Mouse (Mus musculus) kidney, postnatal 10 days (tissue): Measurements from ENCODE around the gene Myl7.
"Not testable (repeated sequence)": the region's sequence is repeated elsewhere in the genome, so short reads cannot be mapped to it uniquely, and the experiment has no call there.

ENCODE experiments used
- DNase-seq: peaks from one replicate; pipeline ENCODE4 v3.0.0; 2021; ENCODE audit warnings: mixed read lengths

The Myl7 gene

DNA sequence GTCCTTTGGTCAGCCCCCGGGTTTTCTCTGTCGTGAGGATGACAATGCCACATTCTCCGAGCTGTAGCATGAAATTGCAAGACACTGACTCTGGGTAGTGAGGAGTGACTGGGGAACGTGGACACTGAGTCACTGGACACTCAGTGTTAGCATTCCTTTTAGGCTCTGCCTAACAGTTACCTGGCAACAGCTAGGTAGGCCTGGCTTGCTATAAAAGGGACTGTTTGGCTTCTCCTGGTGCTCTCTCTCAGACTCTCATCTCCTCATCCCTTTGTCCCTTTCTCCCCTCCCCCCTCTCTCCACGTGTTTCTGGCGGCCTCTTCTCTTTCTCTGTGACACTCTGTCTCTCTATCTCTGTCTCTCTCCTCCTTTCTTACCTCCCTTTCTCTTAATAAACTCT lies 3.8 kb upstream of the Myl7 start:
- no peak for DNase-seq

DNA sequence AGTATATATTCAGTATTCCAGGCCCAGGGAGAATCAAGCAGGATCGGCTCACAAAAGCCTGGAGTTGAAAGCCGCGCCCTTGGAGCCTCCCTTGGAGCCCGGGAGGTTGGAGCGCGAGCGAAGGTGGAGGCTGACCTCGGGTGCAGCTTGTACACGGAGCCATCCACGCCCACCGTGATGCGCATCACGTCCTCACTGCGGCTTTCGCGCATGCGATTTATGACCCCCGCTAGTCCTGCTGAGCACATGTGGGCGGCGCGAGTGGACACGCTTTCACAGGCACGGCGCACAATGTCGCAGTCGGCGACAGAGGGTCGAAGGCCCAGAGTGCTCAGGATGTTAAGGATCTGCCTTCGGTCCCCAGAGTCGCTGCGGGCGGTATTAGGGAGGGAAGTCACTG lies 3.4 kb upstream of the Myl7 start:
- peak; percentile 72 for DNase-seq

DNA sequence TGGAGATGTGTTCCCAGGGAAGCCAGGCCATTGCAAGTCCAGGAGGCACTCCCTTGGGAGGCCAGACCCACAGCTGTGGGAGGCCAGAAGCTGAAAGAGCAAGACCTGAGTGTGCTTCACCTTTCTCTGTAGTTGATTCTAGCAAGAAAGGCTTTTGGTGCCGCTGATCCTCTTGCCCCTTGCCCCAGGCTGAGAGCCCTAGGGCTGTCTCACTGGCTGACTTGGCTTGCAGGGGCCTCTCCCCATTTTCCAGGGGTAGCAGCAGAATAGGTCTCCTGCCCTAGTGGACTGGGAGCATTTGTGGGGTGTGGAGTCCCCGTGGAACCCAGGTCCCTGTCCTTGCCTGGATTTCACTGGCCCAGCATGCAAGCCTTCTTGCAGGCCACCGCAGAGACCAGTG lies 2.7 kb upstream of the Myl7 start:
- DNase-seq = no peak

DNA sequence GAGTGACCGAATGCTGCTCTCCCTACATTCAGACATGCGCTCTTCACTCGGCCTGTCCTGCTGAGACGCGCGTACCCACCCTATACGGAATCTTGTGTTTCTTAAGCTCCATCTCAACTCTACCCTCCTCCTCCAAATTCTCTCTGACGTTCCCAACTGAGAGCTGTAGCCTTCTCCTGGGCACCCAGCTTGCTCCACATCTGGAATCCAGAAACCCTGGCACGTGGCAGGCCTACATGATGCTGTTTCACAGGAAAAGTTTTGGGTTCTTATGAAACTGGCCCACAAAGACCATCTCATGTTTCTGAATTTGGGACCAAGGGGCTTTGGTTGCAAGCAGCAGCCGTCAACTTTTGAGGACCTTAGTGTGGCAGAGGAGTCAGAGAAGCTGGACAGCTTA lies 704 bp upstream of the Myl7 start:
- DNase-seq = no peak

DNA sequence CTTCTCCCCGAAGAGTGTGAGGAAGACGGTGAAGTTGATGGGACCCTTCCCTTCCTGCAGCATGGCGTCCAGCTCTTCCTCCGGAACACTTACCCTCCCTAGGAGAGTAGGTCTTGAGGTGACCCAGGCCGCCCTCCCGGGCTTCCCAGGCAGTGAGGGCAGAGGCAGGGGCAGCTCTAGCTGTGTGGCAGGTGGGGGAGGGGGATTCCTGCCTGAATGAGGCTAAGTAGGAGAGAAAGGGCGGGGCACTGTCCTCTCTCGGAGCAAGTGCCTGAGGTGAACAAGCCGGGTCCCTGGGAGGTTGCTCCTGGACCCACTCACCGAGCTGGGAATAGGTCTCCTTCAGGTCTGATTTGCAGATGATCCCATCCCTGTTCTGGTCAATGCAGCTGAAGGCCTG lies 743 bp downstream of the Myl7 start:
- DNase-seq = peak; percentile 29

DNA sequence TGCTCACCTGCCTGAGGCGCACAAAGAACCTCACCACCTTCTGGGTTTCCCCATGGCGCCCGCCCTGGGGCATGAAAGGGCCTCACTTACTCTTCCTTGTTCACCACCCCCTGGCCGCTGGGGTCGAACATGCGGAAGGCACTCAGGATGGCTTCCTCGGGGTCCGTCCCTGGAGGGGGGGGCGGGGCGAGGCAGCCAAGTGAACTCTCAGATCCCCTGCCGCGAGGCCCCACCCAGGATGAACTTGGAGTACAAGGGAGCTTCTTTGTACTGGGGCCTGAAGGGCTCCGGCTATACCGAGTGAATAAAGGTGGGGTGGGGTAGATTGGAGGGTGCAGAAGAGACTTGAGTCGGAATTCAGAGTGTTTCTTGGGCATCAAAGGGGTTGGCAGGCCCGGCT lies 1.4 kb downstream of the Myl7 start:
- peak; percentile 38 for DNase-seq

DNA sequence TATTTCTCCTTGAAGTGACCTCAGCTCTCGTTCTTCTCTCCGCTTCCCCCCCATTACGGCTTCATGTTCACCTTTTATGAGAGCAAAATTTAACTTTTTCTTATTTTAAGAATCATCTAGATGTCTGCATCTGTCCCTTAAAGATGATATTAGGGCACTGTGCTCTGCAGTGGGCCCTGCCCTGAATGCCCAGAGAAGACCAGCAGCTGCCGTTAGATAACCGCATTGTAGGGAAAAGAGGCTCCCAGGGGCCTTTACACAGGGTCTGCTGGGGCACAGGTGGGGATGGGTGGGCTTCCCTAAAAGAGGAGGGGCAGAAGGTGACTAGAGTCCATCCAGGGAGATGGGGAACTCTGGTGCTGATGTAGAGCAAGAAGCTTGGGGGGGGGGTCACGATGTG lies 4.8 kb downstream of the Myl7 start:
- no peak for DNase-seq

DNA sequence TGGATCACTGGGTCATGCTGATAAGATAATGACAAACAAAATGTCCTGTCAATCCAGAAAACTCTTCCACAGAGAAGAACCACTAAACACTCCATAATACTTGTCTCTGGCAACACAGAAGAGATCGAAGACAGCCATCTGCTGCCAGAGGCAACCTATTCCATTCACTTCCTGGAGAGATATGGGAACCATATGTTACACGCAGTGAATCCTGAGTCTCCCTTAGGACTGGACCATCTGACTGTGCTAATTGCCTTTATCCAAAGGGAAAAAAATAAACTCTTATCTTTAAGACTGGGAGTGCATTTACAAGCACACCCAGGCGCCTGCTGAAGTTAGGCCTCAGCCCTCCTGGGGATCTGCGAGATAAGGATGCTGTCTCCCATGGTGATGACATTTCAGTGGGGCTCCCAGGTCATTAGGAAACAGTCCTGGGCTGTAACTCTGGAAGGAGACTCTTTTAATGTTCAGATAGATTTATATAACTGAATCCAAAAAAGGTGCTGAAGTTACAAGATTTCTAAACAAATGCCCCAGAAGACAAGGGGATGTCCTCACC lies 5.7 kb downstream of the Myl7 start:
- DNase-seq = no peak

DNA sequence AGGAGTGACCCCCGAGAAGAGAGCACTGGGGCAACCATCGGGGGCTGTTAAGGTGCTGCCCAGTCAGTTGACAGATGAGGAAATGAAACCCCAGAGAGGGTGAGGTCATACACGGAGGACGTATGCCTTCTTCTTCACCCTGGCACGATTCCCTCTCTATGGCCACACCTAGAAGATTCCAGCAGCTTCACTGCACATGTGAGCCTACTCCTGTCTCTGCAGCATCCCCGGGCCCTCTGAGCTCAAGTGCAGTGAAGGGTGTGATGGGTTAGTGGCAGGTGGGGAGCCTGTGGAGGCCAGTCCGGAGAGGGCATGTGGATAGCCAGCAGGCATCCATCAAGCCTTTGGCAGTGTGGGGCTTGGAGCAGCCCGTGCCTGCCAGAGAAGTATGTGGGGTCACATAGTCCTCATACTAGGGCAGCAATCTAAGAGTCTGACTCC lies 6.4 kb downstream of the Myl7 start:
- DNase-seq = peak; percentile 65

DNA sequence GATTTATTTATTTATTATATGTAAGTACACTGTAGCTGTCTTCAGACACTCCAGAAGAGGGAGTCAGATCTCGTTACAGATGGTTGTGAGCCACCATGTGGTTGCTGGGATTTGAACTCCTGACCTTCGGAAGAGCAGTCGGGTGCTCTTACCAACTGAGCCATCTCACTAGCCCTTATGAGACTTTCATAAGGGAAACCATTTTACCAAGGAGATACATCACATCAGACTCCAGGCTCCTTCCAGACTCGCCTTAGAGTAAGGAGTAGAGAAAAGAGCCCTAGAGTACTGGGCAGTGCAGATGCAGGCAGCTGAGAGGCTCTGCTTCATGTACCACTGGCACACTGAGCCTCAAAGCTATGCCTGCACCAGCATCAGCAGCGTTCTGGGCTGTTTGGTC lies 10.0 kb downstream of the Myl7 start:
- DNase-seq = not testable (repeated sequence)

DNA sequence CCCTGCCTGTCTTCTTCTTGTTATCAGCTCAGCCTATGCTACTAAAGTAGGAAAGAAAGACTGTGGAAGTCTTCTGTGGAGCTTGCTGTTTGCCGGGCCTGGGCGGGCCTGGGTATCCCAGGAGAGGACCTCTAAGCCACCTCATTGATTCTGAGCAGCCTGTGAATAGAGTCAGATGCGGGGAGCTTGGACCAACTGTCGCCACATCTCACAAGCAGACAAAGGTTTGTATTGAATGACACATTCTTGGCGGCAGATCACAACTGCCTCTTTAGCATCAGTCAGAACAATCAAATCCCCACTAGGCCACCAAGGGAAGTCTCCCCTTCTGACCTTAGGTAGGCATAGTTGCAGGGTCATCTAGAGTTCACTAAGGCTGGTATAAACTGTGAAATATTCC lies 11.3 kb downstream of the Myl7 start:
- no peak for DNase-seq

DNA sequence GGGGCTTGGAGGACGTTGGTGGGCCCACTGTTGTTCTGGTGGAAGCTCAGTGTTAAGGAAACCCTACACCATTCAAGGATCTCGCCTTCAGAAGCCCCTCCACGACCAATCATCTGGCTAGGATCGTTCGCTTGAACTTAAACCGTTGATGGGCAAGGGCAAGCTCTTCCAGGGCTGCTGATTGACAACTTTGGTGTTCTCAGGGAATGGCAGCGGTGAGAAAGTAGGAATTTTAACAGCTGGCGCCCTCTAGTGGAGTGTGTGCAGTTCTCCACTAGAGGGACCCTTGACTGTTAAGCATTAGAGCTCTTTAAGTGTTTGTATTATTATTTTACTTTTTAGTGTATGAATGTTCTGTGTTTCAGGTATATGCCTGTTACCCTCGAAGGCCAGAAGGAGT lies 12.4 kb downstream of the Myl7 start:
- DNase-seq = peak; percentile 80

DNA sequence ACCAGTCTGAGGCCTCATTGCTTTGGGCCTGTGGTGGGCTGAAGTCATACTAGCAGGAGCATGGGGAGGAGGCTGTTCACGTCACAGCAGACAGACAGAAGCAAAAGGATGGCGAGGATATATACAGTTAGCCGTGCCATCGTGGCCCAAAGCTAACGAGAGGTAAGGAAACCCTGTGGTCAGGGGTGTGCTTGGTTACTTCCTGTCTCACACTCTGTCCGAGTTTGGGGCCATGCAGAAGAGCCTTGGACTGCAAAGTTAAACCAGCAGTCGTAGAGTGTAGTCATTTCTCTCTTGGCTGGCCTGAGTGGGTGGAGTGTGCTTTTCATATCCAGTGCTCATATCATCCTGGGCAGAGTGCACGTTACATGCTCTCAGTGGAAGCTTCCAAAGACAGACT lies 16.1 kb downstream of the Myl7 start:
- DNase-seq = no peak

DNA sequence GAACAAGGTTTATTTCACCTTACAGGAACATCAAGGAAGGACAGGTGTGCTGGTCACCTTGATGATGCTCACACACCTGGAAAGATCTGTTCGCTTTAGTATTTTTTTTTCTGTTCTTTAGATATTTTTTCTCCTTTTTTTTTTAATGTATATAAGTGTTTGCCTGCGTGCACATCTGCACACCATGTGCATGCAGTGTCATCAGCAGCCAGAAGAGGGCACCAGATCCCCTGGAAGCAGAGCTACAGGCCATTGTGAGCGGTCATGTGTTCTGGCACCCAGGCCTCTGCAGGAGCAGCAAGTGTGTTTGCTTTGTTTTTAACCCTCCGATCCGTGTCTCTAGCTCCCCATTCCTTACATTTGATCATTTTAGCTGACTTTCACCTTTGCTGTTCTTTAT lies 18.7 kb downstream of the Myl7 start:
- DNase-seq = peak; percentile 79

DNA sequence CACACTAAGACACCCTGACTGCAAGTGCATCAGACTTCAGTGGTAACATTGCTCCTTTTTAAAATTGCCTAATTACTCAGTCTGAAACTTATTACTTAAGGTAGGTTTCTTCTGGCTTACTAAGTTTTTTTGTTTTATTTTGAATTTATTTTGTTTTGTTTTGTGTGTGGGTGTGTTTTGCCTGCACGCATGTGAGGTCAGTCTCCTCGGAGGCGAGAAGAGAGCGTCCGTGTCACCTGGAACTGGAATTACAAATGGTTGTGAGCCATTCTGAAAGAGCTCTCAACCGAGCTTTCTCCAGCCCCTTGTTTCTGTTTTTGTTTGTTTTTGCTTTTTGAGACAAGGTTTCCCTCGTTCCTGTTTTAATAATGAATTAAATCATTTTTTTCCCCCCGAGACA lies 19.9 kb downstream of the Myl7 start:
- no peak for DNase-seq

DNA sequence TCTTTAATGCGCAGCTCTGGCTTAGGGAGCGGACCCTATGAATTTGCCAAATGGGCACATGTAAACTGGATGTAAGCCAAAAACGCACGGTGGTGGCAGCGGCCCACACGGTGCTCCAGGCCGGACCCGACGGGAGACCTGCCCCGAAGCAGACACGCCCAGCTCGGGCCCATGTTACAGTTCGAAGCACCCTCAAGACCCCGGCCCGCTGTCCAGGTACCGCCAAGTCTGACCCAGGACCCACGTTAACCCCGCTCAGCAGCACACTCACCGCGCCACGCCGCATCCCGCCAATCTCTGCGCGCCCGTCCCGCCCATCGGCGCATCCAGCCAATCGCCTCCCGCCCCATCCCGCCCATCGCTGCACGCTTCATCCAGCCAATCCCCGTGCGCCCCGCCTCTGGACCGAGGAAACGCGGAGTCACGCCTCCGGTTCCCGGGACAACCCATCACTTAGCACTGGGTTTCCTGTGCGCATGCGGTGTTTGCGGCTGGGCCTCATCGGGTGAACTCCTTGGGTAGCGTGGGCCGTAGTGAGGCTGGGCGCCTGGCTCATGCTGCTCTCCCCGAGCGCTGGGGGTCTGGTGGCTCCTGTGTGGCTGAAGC lies 20.6 kb downstream of the Myl7 start, which contains the start of gene Pold2:
Pold2 (minus strand) TSS at position 372 of the 606 bp plus-strand sequence.
- DNase-seq = peak; percentile 99

DNA sequence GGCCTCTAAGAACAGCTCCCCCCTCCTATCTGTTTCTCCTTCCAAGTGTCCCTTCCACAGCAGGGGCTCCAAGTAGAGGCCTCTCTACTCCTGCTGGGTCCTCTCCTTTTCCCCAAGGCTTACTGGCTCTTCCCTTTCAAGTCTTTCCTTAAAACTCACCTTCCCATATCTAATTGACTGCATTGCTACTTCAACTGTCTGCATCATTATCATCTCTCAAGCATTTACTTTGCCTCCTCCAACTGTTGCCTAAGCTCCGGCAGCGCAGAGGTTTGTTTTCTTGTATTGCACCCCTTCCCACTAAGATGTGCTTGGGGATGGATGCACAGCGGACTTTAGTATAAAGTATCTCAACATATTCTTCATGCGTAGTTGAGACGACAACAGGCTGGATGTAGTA lies 21.2 kb downstream of the Myl7 start:
- no peak for DNase-seq

DNA sequence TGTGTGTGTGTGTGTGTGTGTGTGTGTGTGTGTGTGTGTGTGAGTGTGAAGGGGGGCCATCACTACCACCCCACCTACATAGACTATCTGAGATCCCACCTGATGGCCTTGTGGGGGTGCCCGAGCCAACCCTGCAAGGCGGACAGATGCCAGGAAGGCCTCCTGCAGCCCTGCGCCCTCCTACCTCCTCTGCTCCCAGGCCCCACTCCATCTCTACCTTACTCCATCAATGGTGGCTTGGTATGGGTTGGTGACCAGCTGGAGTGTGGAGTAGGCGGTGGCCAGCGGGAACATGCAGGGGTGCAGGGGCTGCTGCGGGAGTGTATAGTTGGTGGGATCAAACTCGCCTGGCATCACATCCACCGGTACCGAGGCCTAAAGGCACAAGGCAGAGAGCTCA lies 25.4 kb downstream of the Myl7 start:
- DNase-seq = no peak

DNA sequence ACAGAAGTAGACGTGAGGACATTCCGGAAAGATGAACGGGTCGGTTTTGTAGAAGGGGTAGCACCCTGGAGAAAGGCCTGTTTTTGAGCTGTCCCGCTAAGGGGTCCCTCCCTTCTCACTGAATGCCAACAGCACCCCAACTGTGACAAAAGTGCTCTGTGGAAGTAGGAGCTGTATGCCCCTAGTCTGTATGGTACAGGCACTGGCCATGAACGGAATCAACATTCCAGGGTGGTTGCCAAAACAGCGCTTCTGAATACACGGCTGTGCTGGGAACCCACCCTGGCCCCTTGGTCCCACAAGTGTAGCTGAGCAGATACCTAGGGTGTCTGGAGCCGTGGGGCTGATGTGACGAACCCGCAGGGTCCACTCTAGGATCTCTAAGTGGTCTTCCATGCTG lies 25.9 kb downstream of the Myl7 start:
- no peak for DNase-seq

DNA sequence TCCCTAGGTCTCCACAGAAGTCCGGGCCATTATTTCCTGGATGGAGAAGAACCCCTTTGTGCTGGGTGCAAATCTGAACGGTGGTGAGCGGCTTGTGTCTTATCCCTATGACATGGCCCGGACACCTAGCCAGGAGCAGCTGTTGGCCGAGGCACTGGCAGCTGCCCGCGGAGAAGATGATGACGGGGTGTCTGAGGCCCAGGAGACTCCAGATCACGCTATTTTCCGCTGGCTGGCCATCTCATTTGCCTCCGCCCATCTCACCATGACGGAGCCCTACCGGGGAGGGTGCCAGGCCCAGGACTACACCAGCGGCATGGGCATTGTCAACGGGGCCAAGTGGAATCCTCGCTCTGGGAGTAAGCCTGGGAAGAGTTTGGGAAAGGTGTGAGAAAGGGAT lies 28.5 kb downstream of the Myl7 start:
- peak; percentile 9 for DNase-seq

DNA sequence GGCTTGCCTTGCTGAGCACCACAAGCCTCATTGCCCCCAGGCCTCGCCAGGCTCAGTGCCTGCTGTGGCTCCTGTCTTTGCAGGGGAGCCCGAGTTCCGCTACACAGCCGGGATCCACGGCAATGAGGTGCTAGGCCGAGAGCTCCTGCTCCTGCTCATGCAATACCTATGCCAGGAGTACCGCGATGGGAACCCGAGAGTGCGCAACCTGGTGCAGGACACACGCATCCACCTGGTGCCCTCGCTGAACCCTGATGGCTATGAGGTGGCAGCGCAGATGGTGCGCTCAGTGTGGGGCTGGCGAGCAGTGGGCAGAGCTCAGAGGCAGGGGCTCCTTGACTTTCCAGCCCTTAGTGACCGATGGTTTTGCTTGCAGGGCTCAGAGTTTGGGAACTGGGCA lies 29.3 kb downstream of the Myl7 start:
- DNase-seq = peak; percentile 14

DNA sequence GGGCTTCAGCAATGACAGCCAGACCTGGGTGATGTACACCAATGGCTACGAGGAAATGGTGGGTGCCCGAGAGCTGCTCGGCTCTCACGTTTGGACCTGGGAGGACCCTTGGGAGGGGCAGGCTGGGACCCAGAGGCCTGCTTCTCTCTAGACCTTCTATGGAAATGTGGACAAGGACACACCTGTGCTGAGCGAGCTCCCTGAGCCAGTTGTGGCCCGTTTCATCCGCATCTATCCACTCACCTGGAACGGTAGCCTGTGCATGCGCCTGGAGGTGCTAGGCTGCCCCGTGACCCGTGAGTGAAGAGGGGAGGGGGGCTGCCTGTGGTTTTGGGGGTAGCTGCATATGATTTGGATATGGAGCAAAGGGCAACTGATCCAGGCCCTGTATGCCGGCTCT lies 30.3 kb downstream of the Myl7 start:
- DNase-seq = peak; percentile 51

DNA sequence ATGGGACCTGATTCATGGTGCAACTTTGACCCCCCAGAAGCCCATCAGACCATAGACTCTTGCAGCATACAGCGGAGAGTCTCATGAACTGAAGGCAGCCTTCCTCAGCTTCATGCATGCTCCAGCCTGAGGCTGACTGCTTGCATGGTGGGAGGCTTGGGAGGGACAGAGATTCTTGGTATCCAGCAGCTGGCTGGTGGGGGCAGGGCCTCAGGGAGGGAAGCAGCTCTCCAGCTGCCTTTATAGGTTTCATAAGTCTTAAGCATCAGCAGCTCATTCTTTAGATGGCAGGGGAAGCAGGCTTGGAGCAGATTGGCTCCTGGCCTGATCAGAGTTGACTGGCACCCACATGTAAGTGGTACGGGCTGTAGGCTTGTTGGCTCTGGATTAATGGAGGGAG lies 31.4 kb downstream of the Myl7 start:
- DNase-seq = peak; percentile 57

DNA sequence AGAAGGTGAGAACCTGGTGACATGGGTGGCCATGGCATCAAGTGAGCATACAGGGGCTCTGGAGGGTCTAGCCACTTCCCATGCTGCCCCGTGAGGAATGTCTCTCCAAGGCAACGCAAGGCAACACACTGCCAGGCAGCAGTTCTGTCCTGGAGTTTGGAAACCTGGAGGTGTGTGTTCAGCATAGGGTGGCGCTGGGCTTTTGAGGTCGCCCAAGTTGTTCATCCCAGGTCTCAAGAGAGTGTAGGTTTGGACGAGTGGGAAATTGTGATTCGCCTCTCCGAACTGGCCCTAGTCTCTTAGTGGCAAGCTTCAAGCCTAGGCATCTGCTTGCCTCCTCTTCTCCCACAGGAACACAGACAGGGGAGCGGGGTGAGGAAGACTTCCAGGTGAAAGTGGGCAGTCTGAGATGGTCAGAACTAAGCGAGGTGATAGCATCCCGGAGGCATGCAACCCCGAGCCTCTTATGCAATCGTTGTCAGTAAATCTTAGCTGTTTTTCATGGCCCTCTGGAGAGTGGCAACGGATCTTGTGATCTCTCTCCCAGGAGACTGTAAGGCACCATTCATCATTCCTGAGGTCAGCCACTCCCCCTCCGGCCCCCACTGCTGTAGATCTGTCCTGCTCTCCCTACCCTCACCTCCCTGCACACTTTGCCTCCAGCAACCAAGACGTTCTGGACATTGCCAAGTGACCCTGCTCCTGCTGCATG lies 36.0 kb downstream of the Myl7 start:
- DNase-seq = peak; percentile 69
